ENCODE assay signal across 9 mouse cellular contexts in genomic region chr7:19147497-19148045, GRCm38 (mm10). TPM values are rescaled to one million over a fixed set of nuclear protein-coding genes. Genes with fewer than 3 reads are reported as not detected.
DNase-seq lines count a peak whose midpoint lies in the region; ATAC-seq lines count a peak whose summit lies in the region.
"Had no signal": no experiment of that assay in that cellular context is flagged by ENCODE, and none has a peak within 500 bp of the region (broad histone marks: within the 10 kb centered on the region; RNA-seq: fewer than 3 reads in every experiment).

No protein-coding gene starts in this region.

- H3K27me3 ChIP-seq in embryonic facial prominence, embryonic 12.5 days, result no peaks in the 10 kb centered on the region
- no peaks in the 10 kb centered on the region for H3K27me3 ChIP-seq in hindbrain, embryonic 16.5 days (replicated peaks; ENCODE audit: control insufficient read depth, insufficient read depth, low read length)
- H3K27me3 ChIP-seq in neural tube, embryonic 14.5 days (ENCODE audit: control insufficient read depth, insufficient read depth, low read length), result no peaks in the 10 kb centered on the region

- peaks cover 14% of the 10 kb centered on the region for H3K36me3 ChIP-seq in embryonic facial prominence, embryonic 12.5 days
- H3K36me3 ChIP-seq in hindbrain, embryonic 16.5 days (ENCODE audit: control insufficient read depth, insufficient read depth, low read length), result peaks cover 2% of the 10 kb centered on the region; the same call in 1 of the 2 replicates
- H3K36me3 ChIP-seq in neural tube, embryonic 14.5 days (ENCODE audit: control insufficient read depth, insufficient read depth, low read length), result peaks cover 8% of the 10 kb centered on the region

- H3K4me1 ChIP-seq in embryonic facial prominence, embryonic 12.5 days, result peaks cover 16% of the 10 kb centered on the region
- H3K4me1 ChIP-seq in hindbrain, embryonic 16.5 days (ENCODE audit: control insufficient read depth, insufficient read depth, low read depth, low read length), result peaks cover 16% of the 10 kb centered on the region
- H3K4me1 ChIP-seq in neural tube, embryonic 14.5 days (ENCODE audit: control insufficient read depth, insufficient read depth, low read length), result peaks cover 14% of the 10 kb centered on the region

- H3K27ac ChIP-seq in embryonic facial prominence, embryonic 12.5 days, result no peak overlapping the region
- H3K27ac ChIP-seq in hindbrain, embryonic 16.5 days (ENCODE audit: low read depth, low read length), result no peak overlapping the region
- no peak overlapping the region for H3K27ac ChIP-seq in neural tube, embryonic 14.5 days (ENCODE audit: low read depth, low read length)

- H3K9me3 ChIP-seq in embryonic facial prominence, embryonic 12.5 days, result no peaks in the 10 kb centered on the region
- H3K9me3 ChIP-seq in hindbrain, embryonic 16.5 days (ENCODE audit: control insufficient read depth, low read length), result no peaks in the 10 kb centered on the region
- H3K9me3 ChIP-seq in neural tube, embryonic 14.5 days (ENCODE audit: control insufficient read depth, low read length), result no peaks in the 10 kb centered on the region

- no peak for ATAC-seq in embryonic facial prominence, embryonic 12.5 days (ENCODE audit: insufficient number of reproducible peaks, insufficient read depth, low FRiP score, low TSS enrichment)
- no peak for ATAC-seq in hindbrain, embryonic 16.5 days
- ATAC-seq in neural tube, embryonic 14.5 days (ENCODE audit: low read depth), result no peak

- WGBS in embryonic facial prominence, embryonic 12.5 days, result 48% methylated on average over 6 of the region's 6 CpGs
- 56% methylated on average over 6 of the region's 6 CpGs for WGBS in hindbrain, embryonic 16.5 days
- WGBS in neural tube, embryonic 14.5 days, result 58% methylated on average over 6 of the region's 6 CpGs

- H3K9ac ChIP-seq in embryonic facial prominence, embryonic 12.5 days, result no peak overlapping the region
- no peak overlapping the region; the same call in 1 of the 2 replicates for H3K9ac ChIP-seq in hindbrain, embryonic 16.5 days (ENCODE audit: low read depth, low read length)
- H3K9ac ChIP-seq in neural tube, embryonic 14.5 days (replicated peaks; ENCODE audit: low read depth, low read length), result no peak overlapping the region

- no peak overlapping the region for H3K4me3 ChIP-seq in embryonic facial prominence, embryonic 12.5 days
- peak overlapping the region; percentile 79 for H3K4me3 ChIP-seq in hindbrain, embryonic 16.5 days (ENCODE audit: low read length)
- peak overlapping the region; percentile 65; the same call in 1 of the 2 replicates for H3K4me3 ChIP-seq in neural tube, embryonic 14.5 days (ENCODE audit: low read depth, low read length)

- peak; percentile 52 to 61 for DNase-seq in kidney, postnatal 4 days
- no peak for DNase-seq in kidney, postnatal 36 days
- DNase-seq in right cerebral cortex, adult 2 months (ENCODE audit: low spot score in 2 of 2), result no peak
- no peak for DNase-seq in thymus, adult 18-20 months
- DNase-seq: heart, postnatal 14 days; thymus, adult 2 months had no signal

- peak overlapping the region; percentile 79 for H3K4me2 ChIP-seq in embryonic facial prominence, embryonic 12.5 days (replicated peaks)
- peak overlapping the region; percentile 75 for H3K4me2 ChIP-seq in hindbrain, embryonic 16.5 days (ENCODE audit: low read length)
- peak overlapping the region; percentile 90 for H3K4me2 ChIP-seq in neural tube, embryonic 14.5 days (ENCODE audit: low read depth, low read length)

RNA-seq across cellular contexts. Expression of gene Qpctl, which starts 1.5 kb away (rescaled TPM):
- 16.7 and 17.4 TPM in 2 replicates for polyA plus RNA-seq in embryonic facial prominence, embryonic 12.5 days (2016; fragmentation: Nextera tagmentation; extraction: Ambion mirVana)
- polyA plus RNA-seq in hindbrain, embryonic 16.5 days (2015; fragmentation: Nextera tagmentation; extraction: Ambion mirVana), result 24.0 and 26.3 TPM in 2 replicates
- 18.6 and 21.2 TPM in 2 replicates for polyA plus RNA-seq in neural tube, embryonic 14.5 days (2014; fragmentation: Nextera tagmentation; extraction: Ambion mirVana)

RNA-seq across cellular contexts. Expression of gene Snrpd2, which starts 2.0 kb away (rescaled TPM):
- polyA plus RNA-seq in embryonic facial prominence, embryonic 12.5 days (2016; fragmentation: Nextera tagmentation; extraction: Ambion mirVana), result 149 and 166 TPM in 2 replicates
- polyA plus RNA-seq in hindbrain, embryonic 16.5 days (2015; fragmentation: Nextera tagmentation; extraction: Ambion mirVana), result 107 and 110 TPM in 2 replicates
- 94.1 and 110 TPM in 2 replicates for polyA plus RNA-seq in neural tube, embryonic 14.5 days (2014; fragmentation: Nextera tagmentation; extraction: Ambion mirVana)

RNA-seq across cellular contexts. Expression of gene Gipr, which starts 18.4 kb away (rescaled TPM):
- 0.54 and 0.84 TPM in 2 replicates for polyA plus RNA-seq in embryonic facial prominence, embryonic 12.5 days (2016; fragmentation: Nextera tagmentation; extraction: Ambion mirVana)
- polyA plus RNA-seq in hindbrain, embryonic 16.5 days (2015; fragmentation: Nextera tagmentation; extraction: Ambion mirVana), result 2.0 and 2.9 TPM in 2 replicates
- 0.75 and 1.8 TPM in 2 replicates for polyA plus RNA-seq in neural tube, embryonic 14.5 days (2014; fragmentation: Nextera tagmentation; extraction: Ambion mirVana)

RNA-seq across cellular contexts. Expression of gene Fbxo46, which starts 27.9 kb away (rescaled TPM):
- 19.8 and 21.6 TPM in 2 replicates for polyA plus RNA-seq in embryonic facial prominence, embryonic 12.5 days (2016; fragmentation: Nextera tagmentation; extraction: Ambion mirVana)
- 16.4 and 17.7 TPM in 2 replicates for polyA plus RNA-seq in hindbrain, embryonic 16.5 days (2015; fragmentation: Nextera tagmentation; extraction: Ambion mirVana)
- 11.6 and 13.1 TPM in 2 replicates for polyA plus RNA-seq in neural tube, embryonic 14.5 days (2014; fragmentation: Nextera tagmentation; extraction: Ambion mirVana)

RNA-seq across cellular contexts. Expression of gene Eml2, which starts 28.6 kb away (rescaled TPM):
- 4.5 and 4.9 TPM in 2 replicates for polyA plus RNA-seq in embryonic facial prominence, embryonic 12.5 days (2016; fragmentation: Nextera tagmentation; extraction: Ambion mirVana)
- polyA plus RNA-seq in hindbrain, embryonic 16.5 days (2015; fragmentation: Nextera tagmentation; extraction: Ambion mirVana), result 9.4 and 12.3 TPM in 2 replicates
- polyA plus RNA-seq in neural tube, embryonic 14.5 days (2014; fragmentation: Nextera tagmentation; extraction: Ambion mirVana), result 3.5 and 4.0 TPM in 2 replicates

Comparison
In these comparisons a context has a peak if more than half of its experiments do, and no peak if none do; other contexts are left out.
1. DNase-seq: peak in kidney, postnatal 4 days (2 of 2); none in kidney, postnatal 36 days (0 of 2), right cerebral cortex, adult 2 months (0 of 2) and thymus, adult 18-20 months (0 of 2).
2. Peak in every context shown above with its lines, with median percentiles within 50 percentile points of each other: H3K4me2 ChIP-seq.